In genomic region chrX:112778434-112778833, GRCm38 (mm10) we compare ENCODE assay signal across 24 mouse cellular contexts.
"Had no signal": no experiment of that assay in that cellular context is flagged by ENCODE, and none has a peak within 500 bp of the region (broad histone marks: within the 10 kb centered on the region; RNA-seq: fewer than 3 reads in every experiment).

No protein-coding gene starts in this region.

- H3K27me3 ChIP-seq: heart, embryonic 12.5 days; hindbrain, embryonic 12.5 days; intestine, embryonic 15.5 days; limb, embryonic 13.5 days had no signal

- H3K9ac ChIP-seq: heart, embryonic 12.5 days; hindbrain, embryonic 12.5 days; hindbrain, embryonic 14.5 days; intestine, embryonic 15.5 days; limb, embryonic 13.5 days had no signal

- DNase-seq: gastrocnemius, adult 2 months; gastrocnemius, postnatal 10 days; gastrocnemius, postnatal 25 days; heart, adult 18-20 months; heart, postnatal 10 days; heart, postnatal 4 days; kidney, adult 18-20 months; kidney, adult 8-10 months; kidney, postnatal 10 days; kidney, postnatal 25 days; kidney, postnatal 4 days; left cerebral cortex, postnatal 4 days had no signal

- H3K4me2 ChIP-seq: heart, embryonic 12.5 days; hindbrain, embryonic 12.5 days; hindbrain, embryonic 14.5 days; intestine, embryonic 15.5 days; limb, embryonic 13.5 days had no signal

- H3K4me1 ChIP-seq: heart, embryonic 10.5 days; heart, embryonic 12.5 days; hindbrain, embryonic 10.5 days; hindbrain, embryonic 12.5 days; intestine, embryonic 15.5 days; limb, embryonic 13.5 days had no signal

- H3K36me3 ChIP-seq: heart, embryonic 10.5 days; heart, embryonic 12.5 days; hindbrain, embryonic 10.5 days; hindbrain, embryonic 12.5 days; intestine, embryonic 15.5 days; limb, embryonic 13.5 days had no signal

- H3K9me3 ChIP-seq: heart, embryonic 10.5 days; heart, embryonic 12.5 days; hindbrain, embryonic 10.5 days; hindbrain, embryonic 12.5 days; intestine, embryonic 15.5 days; limb, embryonic 13.5 days had no signal

- H3K27ac ChIP-seq: gastrocnemius, adult 2 months; heart, embryonic 10.5 days; hindbrain, embryonic 10.5 days; hindbrain, embryonic 12.5 days; hindbrain, embryonic 14.5 days; intestine, embryonic 15.5 days; layer of hippocampus, adult 2 months; left cerebral cortex, adult 2 months; limb, embryonic 13.5 days had no signal

- ATAC-seq: hindbrain, embryonic 16.5 days; inflammation-experienced regulatory T-cells, adult 6 months; intestine, embryonic 15.5 days; intestine, postnatal 0 days had no signal

- H3K4me3 ChIP-seq: gastrocnemius, adult 2 months; heart, embryonic 10.5 days; heart, embryonic 12.5 days; hindbrain, embryonic 10.5 days; hindbrain, embryonic 12.5 days; intestine, embryonic 15.5 days; layer of hippocampus, adult 2 months; left cerebral cortex, adult 2 months; limb, embryonic 13.5 days had no signal
